Mouse (Mus musculus): ENCODE results near the gene Gcnt1. TPM values are rescaled to one million over a fixed set of nuclear protein-coding genes. Genes with fewer than 3 reads are reported as not detected.

The Gcnt1 gene
- polyA plus RNA-seq, 1 experiment, result 1.9 TPM

- Histone ChIP-seq H3K4me1 (ENCODE audit: control insufficient read depth, insufficient read depth, low read length) (no peaks in the 10 kb centered on the region), H3K4me3 (ENCODE audit: insufficient read depth, low read length) (no peak overlapping the region), H3K27ac (ENCODE audit: insufficient read depth, low read length) (no peak overlapping the region)
- TF ChIP-seq POLR2A (IDR thresholded peaks at IDR 0.05; ENCODE audit: extremely low read depth, insufficient read depth, low read length) (no peak), CTCF (IDR thresholded peaks at IDR 0.05; ENCODE audit: extremely low read depth, insufficient read depth, low read length) (no peak)
Measured at GRCm38 (mm10) chr19:17337057-17337679, 35.5 kb downstream of the Gcnt1 start.

DNA sequence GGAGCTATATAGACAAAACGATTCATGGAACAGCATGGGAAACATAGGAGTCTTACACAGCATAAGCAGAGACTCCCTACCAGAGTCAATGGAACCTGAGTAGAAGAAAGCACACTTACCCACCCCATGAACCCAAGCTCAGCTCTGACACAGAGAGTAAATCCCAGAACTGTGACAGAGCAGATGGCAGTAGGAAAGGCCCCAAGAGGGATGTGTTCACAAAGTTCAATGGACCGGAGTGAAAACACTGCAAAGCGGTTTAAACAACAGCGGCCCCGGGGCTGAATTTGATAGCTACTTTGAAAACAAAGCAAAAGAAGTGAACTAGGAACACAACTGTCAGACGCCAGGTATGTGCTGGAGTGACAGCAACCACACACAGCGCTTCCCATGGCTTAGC is 36.0 kb downstream of the Gcnt1 start:
- Histone ChIP-seq H3K4me1 (ENCODE audit: control insufficient read depth, insufficient read depth, low read length) (no peaks in the 10 kb centered on the region), H3K4me3 (ENCODE audit: insufficient read depth, low read length) (no peak overlapping the region), H3K27ac (ENCODE audit: insufficient read depth, low read length) (no peak overlapping the region)
- TF ChIP-seq CTCF (IDR thresholded peaks at IDR 0.05; ENCODE audit: extremely low read depth, insufficient read depth, low read length) (no peak), POLR2A (IDR thresholded peaks at IDR 0.05; ENCODE audit: extremely low read depth, insufficient read depth, low read length) (no peak)

- TF ChIP-seq CTCF (IDR thresholded peaks at IDR 0.05; ENCODE audit: extremely low read depth, insufficient read depth, low read length), result no peak
- no peak for TF ChIP-seq POLR2A (IDR thresholded peaks at IDR 0.05; ENCODE audit: extremely low read depth, insufficient read depth, low read length)
- no peaks in the 10 kb centered on the region for H3K4me1 ChIP-seq (ENCODE audit: control insufficient read depth, insufficient read depth, low read length)
- H3K27ac ChIP-seq (ENCODE audit: insufficient read depth, low read length), result no peak overlapping the region
Measured at GRCm38 (mm10) chr19:17334644-17335333, 37.9 kb downstream of the Gcnt1 start.

DNA sequence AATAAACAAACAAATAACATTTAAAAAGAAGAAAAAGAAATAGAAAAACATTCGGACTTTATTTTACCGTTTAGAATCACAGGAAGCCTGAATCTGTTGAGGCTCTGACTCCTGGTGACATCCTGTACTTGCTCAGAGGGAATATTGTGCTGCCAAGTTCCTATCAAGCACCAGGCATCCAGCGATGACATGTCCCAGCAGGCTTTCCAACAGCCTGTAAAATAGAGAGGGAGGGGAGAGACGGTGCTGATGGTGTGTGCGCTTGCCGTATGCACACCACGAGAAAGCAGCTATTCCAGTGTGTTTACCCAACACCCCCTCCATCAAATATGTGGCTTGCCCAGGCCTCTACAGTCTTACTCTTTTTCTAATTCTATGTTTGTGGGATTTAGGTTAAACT is 39.6 kb downstream of the Gcnt1 start:
- no peak overlapping the region for H3K4me3 ChIP-seq (ENCODE audit: insufficient read depth, low read length)
- H3K27ac ChIP-seq (ENCODE audit: insufficient read depth, low read length), result no peak overlapping the region
- no peaks in the 10 kb centered on the region for H3K4me1 ChIP-seq (ENCODE audit: control insufficient read depth, insufficient read depth, low read length)
- TF ChIP-seq POLR2A (IDR thresholded peaks at IDR 0.05; ENCODE audit: extremely low read depth, insufficient read depth, low read length), result no peak
- no peak for TF ChIP-seq CTCF (IDR thresholded peaks at IDR 0.05; ENCODE audit: extremely low read depth, insufficient read depth, low read length)

More at GRCm38 (mm10) chr19:17334644-17335333, 37.9 kb downstream of the Gcnt1 start:
- no peak overlapping the region for H3K4me3 ChIP-seq (ENCODE audit: insufficient read depth, low read length)

- Histone ChIP-seq H3K4me1 (ENCODE audit: control insufficient read depth, insufficient read depth, low read length) (no peaks in the 10 kb centered on the region), H3K4me3 (ENCODE audit: insufficient read depth, low read length) (no peak overlapping the region), H3K27ac (ENCODE audit: insufficient read depth, low read length) (no peak overlapping the region)
- no peak for TF ChIP-seq POLR2A (IDR thresholded peaks at IDR 0.05; ENCODE audit: extremely low read depth, insufficient read depth, low read length)
- no peak for TF ChIP-seq CTCF (IDR thresholded peaks at IDR 0.05; ENCODE audit: extremely low read depth, insufficient read depth, low read length)
Measured at GRCm38 (mm10) chr19:17328916-17329315, 43.7 kb downstream of the Gcnt1 start.

DNA sequence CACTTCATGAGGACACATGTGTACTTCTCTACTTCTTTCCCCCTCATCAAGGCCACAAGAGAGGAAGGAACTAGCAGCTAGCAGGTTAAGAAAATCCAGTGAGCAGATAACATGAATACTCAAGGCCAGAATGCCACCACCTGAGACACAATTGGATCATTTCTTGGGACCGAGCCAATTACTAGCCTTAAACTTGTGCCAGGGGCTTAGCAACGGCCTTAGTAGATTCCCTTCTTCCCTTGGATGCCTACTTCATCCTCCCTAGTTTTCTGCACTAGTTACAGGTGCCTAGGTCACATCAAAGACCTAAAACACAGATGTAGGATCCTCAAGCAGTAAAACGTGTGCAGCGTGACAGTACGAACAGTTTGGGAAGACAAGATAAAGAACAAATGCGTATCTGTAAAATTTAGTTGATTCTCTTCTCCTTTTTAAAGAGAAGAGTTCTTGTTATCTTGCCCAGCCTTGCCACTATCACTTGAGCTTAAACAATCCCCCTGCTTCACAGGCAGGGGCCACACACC is 44.7 kb downstream of the Gcnt1 start:
- Histone ChIP-seq H3K4me1 (ENCODE audit: control insufficient read depth, insufficient read depth, low read length) (no peaks in the 10 kb centered on the region), H3K27ac (ENCODE audit: insufficient read depth, low read length) (no peak overlapping the region), H3K4me3 (ENCODE audit: insufficient read depth, low read length) (no peak overlapping the region)
- TF ChIP-seq CTCF (IDR thresholded peaks at IDR 0.05; ENCODE audit: extremely low read depth, insufficient read depth, low read length) (no peak), POLR2A (IDR thresholded peaks at IDR 0.05; ENCODE audit: extremely low read depth, insufficient read depth, low read length) (no peak)

DNA sequence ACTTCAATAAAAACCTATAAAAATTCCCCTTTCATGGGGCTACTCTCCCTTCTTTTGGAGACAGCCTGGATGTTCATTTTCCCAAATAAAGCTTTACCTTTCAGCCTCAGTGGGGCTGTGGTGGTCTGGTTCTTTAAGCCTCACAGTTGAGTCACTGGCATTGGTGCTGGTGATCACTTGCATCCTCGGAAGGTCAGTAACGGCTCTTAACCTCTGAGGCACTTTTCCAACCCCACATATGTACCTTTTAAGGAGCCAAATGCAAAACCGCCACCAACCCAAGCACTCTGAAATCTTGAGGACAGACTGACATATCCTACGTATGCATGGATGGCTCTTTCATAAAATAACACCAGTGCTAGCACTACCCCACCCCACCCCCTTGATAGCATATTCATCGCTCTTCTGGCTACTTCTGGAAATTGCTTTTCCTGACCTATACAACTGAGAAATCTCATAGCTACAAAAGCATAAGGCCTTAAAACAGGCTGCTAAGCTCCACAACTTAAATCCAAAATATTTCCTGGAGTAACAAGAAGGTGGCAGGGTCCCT is 48.9 kb downstream of the Gcnt1 start:
- no peak overlapping the region for H3K27ac ChIP-seq (ENCODE audit: insufficient read depth, low read length)
- TF ChIP-seq POLR2A (IDR thresholded peaks at IDR 0.05; ENCODE audit: extremely low read depth, insufficient read depth, low read length) (no peak), CTCF (IDR thresholded peaks at IDR 0.05; ENCODE audit: extremely low read depth, insufficient read depth, low read length) (no peak)
- H3K4me1 ChIP-seq (ENCODE audit: control insufficient read depth, insufficient read depth, low read length), result no peaks in the 10 kb centered on the region
- no peak overlapping the region for H3K4me3 ChIP-seq (ENCODE audit: insufficient read depth, low read length)

DNA sequence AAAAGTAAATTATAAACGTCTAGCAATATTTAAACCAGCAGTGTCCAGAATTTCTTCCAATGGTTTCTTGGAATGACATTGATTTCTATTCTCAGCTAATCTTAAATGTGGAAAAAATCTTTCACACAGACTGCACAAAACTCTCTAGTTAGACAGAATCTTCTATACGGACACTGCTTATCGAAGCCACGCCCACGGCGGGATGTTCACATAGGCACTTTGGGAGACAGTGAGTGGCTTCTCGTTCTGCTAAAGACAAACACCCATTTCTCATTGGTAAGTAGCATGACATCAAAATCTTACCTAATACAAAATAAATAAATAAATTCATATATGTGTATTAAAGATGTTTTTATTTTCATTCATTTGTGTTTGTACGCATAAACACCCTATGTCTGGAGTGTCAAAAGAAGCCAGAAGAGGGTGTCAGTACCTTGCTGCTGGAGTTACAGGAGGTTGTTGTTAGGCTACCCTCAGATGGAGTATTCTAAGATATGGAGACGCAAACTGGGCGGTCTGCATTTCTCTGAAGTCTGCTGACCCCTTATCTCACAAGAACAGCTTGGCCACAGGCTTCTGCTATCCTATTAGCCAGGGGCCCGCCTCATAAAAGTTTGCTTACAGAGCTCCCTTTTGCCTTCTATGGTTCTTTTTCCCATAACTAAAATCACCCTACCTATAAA is 49.5 kb downstream of the Gcnt1 start:
- no peak overlapping the region for H3K27ac ChIP-seq (ENCODE audit: insufficient read depth, low read length)
- H3K4me1 ChIP-seq (ENCODE audit: control insufficient read depth, insufficient read depth, low read length), result no peaks in the 10 kb centered on the region
- TF ChIP-seq POLR2A (IDR thresholded peaks at IDR 0.05; ENCODE audit: extremely low read depth, insufficient read depth, low read length) (no peak), CTCF (IDR thresholded peaks at IDR 0.05; ENCODE audit: extremely low read depth, insufficient read depth, low read length) (no peak)
- no peak overlapping the region for H3K4me3 ChIP-seq (ENCODE audit: insufficient read depth, low read length)

- no peak overlapping the region for H3K4me3 ChIP-seq (ENCODE audit: insufficient read depth, low read length)
- no peaks in the 10 kb centered on the region for H3K4me1 ChIP-seq (ENCODE audit: control insufficient read depth, insufficient read depth, low read length)
- no peak overlapping the region for H3K27ac ChIP-seq (ENCODE audit: insufficient read depth, low read length)
- no peak for TF ChIP-seq POLR2A (IDR thresholded peaks at IDR 0.05; ENCODE audit: extremely low read depth, insufficient read depth, low read length)
- TF ChIP-seq CTCF (IDR thresholded peaks at IDR 0.05; ENCODE audit: extremely low read depth, insufficient read depth, low read length), result no peak
Measured at GRCm38 (mm10) chr19:17319770-17320169, 52.9 kb downstream of the Gcnt1 start.
